Mouse (Mus musculus): ENCODE measurements around the gene Camsap3.

GRCm38 (mm10) chr8:3556114-3556513, 31.0 kb upstream of the Camsap3 start:
- no peak for TF ChIP-seq MYOG (IDR thresholded peaks at IDR 0.05; ENCODE audit: control insufficient read depth, extremely low read depth, insufficient read length)
- TF ChIP-seq CEBPB (IDR thresholded peaks at IDR 0.05; ENCODE audit: low read depth), result no peak
